Mouse (Mus musculus) embryonic facial prominence, embryonic 13.5 days (tissue): ENCODE data around the gene BC067074. TPM values are rescaled to one million over a fixed set of nuclear protein-coding genes. Genes with fewer than 3 reads are reported as not detected.

Source experiments
- ATAC-seq: fragments of 200-750 bp; cut with Nextera tagmentation; 2 replicates; pipeline ENCODE4 v1.8.0; 2017; ENCODE audit warnings: low read depth; ENCODE audit not compliant: insufficient number of reproducible peaks, insufficient read depth, low FRiP score, low TSS enrichment
- H3K27ac ChIP-seq: fragments of 300-500 bp; sonication (generic); 2 replicates; pipeline ENCODE4 v1.5.1; 2015; ENCODE audit warnings: moderate library complexity, mild to moderate bottlenecking, inconsistent platforms
- H3K27me3 ChIP-seq: fragments of 300-500 bp; sonication (generic); 2 replicates; pipeline ENCODE4 v1.6.1; 2015; ENCODE audit warnings: mild to moderate bottlenecking, inconsistent platforms
- H3K36me3 ChIP-seq: fragments of 300-500 bp; sonication (generic); 2 replicates; pipeline ENCODE4 v1.6.1; 2015; ENCODE audit warnings: mild to moderate bottlenecking, inconsistent platforms
- H3K4me1 ChIP-seq: fragments of 300-500 bp; sonication (generic); 2 replicates; pipeline ENCODE4 v1.6.1; 2015; ENCODE audit warnings: inconsistent platforms
- H3K4me2 ChIP-seq: fragments of 300-500 bp; sonication (generic); 2 replicates; pipeline ENCODE4 v1.6.1; 2015; ENCODE audit warnings: moderate library complexity, mild to moderate bottlenecking, inconsistent platforms
- H3K4me3 ChIP-seq: fragments of 300-500 bp; sonication (generic); 2 replicates; pipeline ENCODE4 v1.5.1; 2015; ENCODE audit warnings: mild to moderate bottlenecking, inconsistent platforms
- H3K9ac ChIP-seq: fragments of 300-500 bp; sonication (generic); 2 replicates; pipeline ENCODE4 v1.6.1; 2015; ENCODE audit warnings: mild to moderate bottlenecking, inconsistent platforms
- H3K9me3 ChIP-seq: fragments of 300-500 bp; sonication (generic); 2 replicates; pipeline ENCODE4 v1.6.1; 2016; ENCODE audit warnings: inconsistent platforms
- WGBS: fragments of 180-500 bp; shearing (Covaris S2); methylation state at CpG from one replicate; pipeline ENCODE4 v1.1.7; 2015; ENCODE audit warnings: mixed read lengths; 5-methylcytosine and 5-hydroxymethylcytosine counted together
- polyA plus RNA-seq: library from polyadenylated mRNA; unstranded; fragments of >200 nt; fragmentation: Nextera tagmentation; extraction: Ambion mirVana; gene quantifications from 2 replicates; pipeline ENCODE4 v1.2.1, GENCODE M21; 2015

The BC067074 gene
- polyA plus RNA-seq, 1 experiment from 2014 or later, result 7.6 TPM

DNA sequence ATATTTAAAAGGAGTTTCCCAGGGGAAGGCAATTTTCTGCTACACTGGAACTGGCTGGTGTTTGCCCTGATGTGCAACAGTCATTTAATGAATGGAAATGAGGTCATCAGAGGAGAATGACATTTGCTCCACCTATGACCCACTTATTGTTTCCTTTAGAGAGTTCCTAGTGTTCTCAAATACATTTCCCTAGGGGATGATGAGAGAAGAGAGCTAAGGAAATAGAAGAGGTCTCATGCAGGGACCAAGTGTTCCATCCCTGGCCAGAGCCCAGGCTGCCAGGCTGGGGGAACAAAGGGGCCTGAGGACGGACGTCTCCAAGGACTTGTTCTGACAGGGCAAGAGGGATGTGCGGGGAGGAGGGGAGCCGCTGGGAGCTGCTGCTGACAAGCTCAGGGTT, 62.1 kb downstream of the BC067074 start:
- Histone ChIP-seq H3K4me2 (no peak overlapping the region), H3K36me3 (no peaks in the 10 kb centered on the region), H3K27ac (no peak overlapping the region), H3K27me3 (no peaks in the 10 kb centered on the region), H3K9me3 (no peaks in the 10 kb centered on the region), H3K4me3 (no peak overlapping the region), H3K4me1 (peaks cover 19% of the 10 kb centered on the region), H3K9ac (no peak overlapping the region)
- ATAC-seq, result no peak
- WGBS, result 35% methylated on average over 4 of the region's 4 CpGs

- H3K36me3 ChIP-seq, result no peaks in the 10 kb centered on the region
- no peak for ATAC-seq
- no peak overlapping the region for H3K27ac ChIP-seq
- no peak overlapping the region for H3K4me2 ChIP-seq
- no peak overlapping the region for H3K9ac ChIP-seq
- H3K9me3 ChIP-seq, result no peaks in the 10 kb centered on the region
- H3K27me3 ChIP-seq, result no peaks in the 10 kb centered on the region
- no peak overlapping the region for H3K4me3 ChIP-seq
- WGBS, result 69% methylated on average over 13 of the region's 13 CpGs
- H3K4me1 ChIP-seq, result peaks cover 7% of the 10 kb centered on the region; the same call in 1 of the 2 replicates
Observed at GRCm38 (mm10) chr13:113357438-113358144, 64.6 kb downstream of the BC067074 start.

DNA sequence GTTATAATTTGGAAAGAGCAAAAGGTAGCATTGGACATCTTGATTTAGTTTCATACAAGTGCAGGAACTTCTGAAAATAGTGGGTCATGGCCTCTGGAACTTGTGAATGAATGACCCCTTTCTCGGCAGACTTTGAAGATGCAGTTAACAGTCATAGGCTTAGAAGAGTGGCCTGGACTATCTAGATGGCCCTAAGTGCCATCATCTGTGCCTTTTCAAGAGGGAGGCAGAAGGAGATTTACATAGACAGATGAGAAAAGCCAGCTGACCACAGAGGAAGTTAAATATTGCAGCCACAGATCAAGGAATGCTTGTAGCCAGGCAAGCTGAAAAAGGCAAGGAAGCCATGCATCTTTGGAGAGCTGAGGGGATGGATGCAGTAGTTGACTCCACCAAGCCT, 66.7 kb downstream of the BC067074 start:
- Histone ChIP-seq H3K9ac (no peak overlapping the region), H3K4me2 (no peak overlapping the region), H3K36me3 (no peaks in the 10 kb centered on the region), H3K4me1 (peaks cover 6% of the 10 kb centered on the region; the same call in 1 of the 2 replicates), H3K27me3 (no peaks in the 10 kb centered on the region), H3K27ac (no peak overlapping the region), H3K9me3 (no peaks in the 10 kb centered on the region), H3K4me3 (no peak overlapping the region)
- 41% methylated on average over 1 of the region's 1 CpGs for WGBS
- ATAC-seq, result no peak

DNA sequence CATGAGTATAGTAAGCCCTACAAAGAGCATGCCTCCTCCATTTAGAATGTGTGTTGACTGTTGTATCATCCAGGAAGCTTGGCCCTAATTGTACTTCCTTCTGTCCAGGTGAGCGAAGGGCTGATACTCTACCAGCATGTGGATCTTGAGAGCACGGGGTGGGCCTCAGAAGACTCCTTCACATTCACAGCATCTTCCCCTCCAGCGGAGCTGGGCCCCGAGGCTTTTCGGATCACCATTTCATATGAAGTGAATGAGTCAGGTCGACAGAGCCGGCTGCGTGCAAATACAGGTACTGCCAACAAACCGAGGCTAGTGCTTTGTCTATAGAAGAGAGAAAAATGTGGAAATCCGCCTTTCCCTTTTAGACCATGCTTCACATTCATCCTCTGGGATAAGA, 73.0 kb downstream of the BC067074 start:
- Histone ChIP-seq H3K4me2 (no peak overlapping the region), H3K9me3 (no peaks in the 10 kb centered on the region), H3K27me3 (no peaks in the 10 kb centered on the region), H3K4me3 (no peak overlapping the region), H3K27ac (no peak overlapping the region), H3K9ac (no peak overlapping the region), H3K4me1 (no peaks in the 10 kb centered on the region), H3K36me3 (peaks cover 17% of the 10 kb centered on the region)
- WGBS, result 90% methylated on average over 10 of the region's 10 CpGs
- no peak for ATAC-seq

DNA sequence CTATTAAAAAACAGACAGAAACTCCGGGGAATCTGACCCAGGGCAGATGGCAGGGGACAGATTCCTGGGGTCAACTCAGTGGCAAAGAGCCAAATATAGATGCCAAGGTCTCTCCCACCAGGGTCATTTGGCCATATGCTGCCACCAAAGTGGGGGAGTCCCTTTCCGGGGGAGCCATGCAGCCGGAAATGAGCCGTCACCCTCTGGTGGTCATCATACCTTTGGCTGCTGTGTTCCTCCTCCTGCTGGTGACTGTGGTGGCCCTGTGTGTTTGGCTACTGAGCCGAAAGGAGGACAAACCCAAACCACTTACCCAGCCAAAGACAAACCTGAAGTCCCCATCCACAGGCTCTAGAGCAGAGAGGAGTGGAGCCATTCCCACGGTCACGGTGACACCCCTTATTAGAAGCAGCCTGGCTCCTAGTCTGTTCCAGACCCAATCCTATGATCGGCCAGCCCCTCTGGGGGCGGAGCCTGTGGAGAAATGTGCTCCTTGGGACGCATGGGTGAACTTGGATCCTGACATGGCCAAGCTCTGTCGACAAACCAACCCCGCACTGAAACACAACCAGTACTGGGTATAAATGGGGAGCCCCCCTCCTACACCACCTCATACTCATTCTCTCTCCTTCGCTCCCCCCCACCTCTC, 76.1 kb downstream of the BC067074 start:
- WGBS, result 73% methylated on average over 13 of the region's 13 CpGs
- H3K27me3 ChIP-seq, result no peaks in the 10 kb centered on the region
- H3K4me3 ChIP-seq, result no peak overlapping the region

GRCm38 (mm10) chr13:113369622-113370021, 76.7 kb downstream of the BC067074 start:
- no peak overlapping the region for H3K4me3 ChIP-seq
- no peaks in the 10 kb centered on the region for H3K9me3 ChIP-seq
- H3K4me2 ChIP-seq, result no peak overlapping the region
- WGBS, result 87% methylated on average over 10 of the region's 10 CpGs
- H3K27me3 ChIP-seq, result no peaks in the 10 kb centered on the region
- no peak overlapping the region for H3K9ac ChIP-seq
- H3K36me3 ChIP-seq, result peaks cover 22% of the 10 kb centered on the region
- no peak overlapping the region for H3K27ac ChIP-seq
- no peak for ATAC-seq
- peaks cover 10% of the 10 kb centered on the region for H3K4me1 ChIP-seq

More for the DNA sequence above, 76.1 kb downstream of the BC067074 start:
- Histone ChIP-seq H3K9me3 (no peaks in the 10 kb centered on the region), H3K36me3 (peaks cover 22% of the 10 kb centered on the region), H3K27ac (no peak overlapping the region), H3K4me2 (no peak overlapping the region), H3K9ac (no peak overlapping the region), H3K4me1 (peaks cover 4% of the 10 kb centered on the region; the same call in 1 of the 2 replicates)
- ATAC-seq, result no peak

- ATAC-seq, result no peak
- H3K36me3 ChIP-seq, result peaks cover 9% of the 10 kb centered on the region
- no peaks in the 10 kb centered on the region for H3K27me3 ChIP-seq
- no peak overlapping the region for H3K4me2 ChIP-seq
- WGBS, result 80% methylated on average over 12 of the region's 12 CpGs
- H3K4me3 ChIP-seq, result no peak overlapping the region
- no peak overlapping the region for H3K9ac ChIP-seq
- H3K4me1 ChIP-seq, result peaks cover 11% of the 10 kb centered on the region
- peak overlapping the region; percentile 64 for H3K27ac ChIP-seq
- H3K9me3 ChIP-seq, result no peaks in the 10 kb centered on the region
Observed at GRCm38 (mm10) chr13:113373291-113374083, 80.5 kb downstream of the BC067074 start.

GRCm38 (mm10) chr13:113374084-113374405, 81.1 kb downstream of the BC067074 start:
- 0 out of 2 replicates have a peak, but pooled peaks have one; percentile 50 for ATAC-seq
- no peaks in the 10 kb centered on the region for H3K27me3 ChIP-seq
- H3K4me1 ChIP-seq, result peaks cover 12% of the 10 kb centered on the region
- no peaks in the 10 kb centered on the region for H3K9me3 ChIP-seq
- no peak overlapping the region for H3K4me3 ChIP-seq
- peaks cover 5% of the 10 kb centered on the region; the same call in 1 of the 2 replicates for H3K36me3 ChIP-seq
- no peak overlapping the region for H3K9ac ChIP-seq
- 22% methylated on average over 2 of the region's 2 CpGs for WGBS
- peak overlapping the region; percentile 64 for H3K27ac ChIP-seq
- no peak overlapping the region for H3K4me2 ChIP-seq

GRCm38 (mm10) chr13:113377631-113378030, 84.7 kb downstream of the BC067074 start:
- H3K9ac ChIP-seq, result no peak overlapping the region
- ATAC-seq, result no peak
- no peak overlapping the region for H3K4me2 ChIP-seq
- H3K27me3 ChIP-seq, result no peaks in the 10 kb centered on the region
- no peaks in the 10 kb centered on the region for H3K9me3 ChIP-seq
- WGBS, result 74% methylated on average over 7 of the region's 7 CpGs
- no peak overlapping the region for H3K4me3 ChIP-seq
- no peak overlapping the region for H3K27ac ChIP-seq
- H3K36me3 ChIP-seq, result no peaks in the 10 kb centered on the region
- peaks cover 26% of the 10 kb centered on the region for H3K4me1 ChIP-seq

DNA sequence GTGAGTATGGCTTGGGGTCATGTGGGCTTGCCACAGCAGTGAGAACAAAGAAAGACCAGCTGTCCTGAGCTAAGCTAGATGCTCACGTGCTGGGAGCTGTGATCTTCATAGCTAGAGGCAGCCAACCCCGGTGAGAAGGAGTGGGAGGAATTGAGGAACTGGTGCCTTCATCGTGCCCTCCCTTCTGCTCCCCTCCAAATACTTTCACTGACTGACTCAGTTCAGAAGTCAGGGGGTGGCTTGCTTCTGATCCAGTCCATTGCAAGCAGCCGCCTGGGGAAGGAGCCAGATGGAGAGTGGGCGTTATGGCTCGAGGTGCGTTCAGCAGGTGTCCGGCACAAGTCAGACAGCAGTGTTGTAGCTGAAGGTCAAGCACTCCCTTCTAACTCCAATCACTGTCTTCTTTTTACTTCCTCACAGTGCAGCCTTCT, 86.0 kb downstream of the BC067074 start:
- no peak for ATAC-seq
- H3K9ac ChIP-seq, result no peak overlapping the region
- 83% methylated on average over 8 of the region's 8 CpGs for WGBS
- no peak overlapping the region for H3K27ac ChIP-seq
- H3K4me2 ChIP-seq, result no peak overlapping the region
- no peaks in the 10 kb centered on the region for H3K36me3 ChIP-seq
- H3K4me1 ChIP-seq, result peaks cover 22% of the 10 kb centered on the region
- no peaks in the 10 kb centered on the region for H3K9me3 ChIP-seq
- H3K27me3 ChIP-seq, result no peaks in the 10 kb centered on the region
- H3K4me3 ChIP-seq, result no peak overlapping the region

DNA sequence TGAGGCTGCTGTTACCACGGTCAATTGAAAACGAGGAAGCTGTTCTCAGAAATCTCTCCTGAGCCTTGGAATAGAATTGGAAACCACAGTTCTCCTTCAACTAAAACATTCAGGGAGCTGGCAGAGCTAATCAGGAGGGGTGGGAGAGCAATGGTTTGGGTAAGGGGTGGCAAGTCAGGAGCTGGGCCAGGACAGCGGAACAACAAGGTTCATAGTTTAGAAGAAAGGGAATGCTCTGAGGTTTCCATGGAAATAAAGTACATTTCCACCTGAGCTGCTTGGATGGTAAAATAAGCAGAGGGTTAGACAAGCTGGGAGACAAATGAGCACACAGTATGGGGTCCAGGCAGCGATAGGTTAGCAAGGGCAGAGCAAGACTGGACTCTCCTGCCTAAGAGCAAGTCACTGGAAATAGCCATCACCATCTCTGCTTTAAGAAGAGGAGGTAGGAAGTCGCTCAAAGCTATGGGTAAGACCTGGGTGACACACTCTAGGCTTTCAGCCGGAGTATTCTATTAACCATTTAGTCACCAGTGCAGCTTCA, 86.9 kb downstream of the BC067074 start:
- H3K4me3 ChIP-seq, result no peak overlapping the region
- ATAC-seq, result no peak
- peaks cover 15% of the 10 kb centered on the region for H3K4me1 ChIP-seq
- H3K27ac ChIP-seq, result no peak overlapping the region
- H3K4me2 ChIP-seq, result no peak overlapping the region
- WGBS, result 51% methylated on average over 6 of the region's 6 CpGs
- no peaks in the 10 kb centered on the region for H3K9me3 ChIP-seq
- H3K27me3 ChIP-seq, result no peaks in the 10 kb centered on the region
- H3K36me3 ChIP-seq, result no peaks in the 10 kb centered on the region
- H3K9ac ChIP-seq, result no peak overlapping the region
